Mouse (Mus musculus) bone marrow macrophage, adult 2 months (primary cell): ENCODE data around the gene St7.

Source experiments
- CTCF ChIP-seq: IDR thresholded peaks from 2 replicates; pipeline ENCODE4 v1.5.1; 2012; ENCODE audit warnings: low read depth, mild to moderate bottlenecking, low read length, moderate library complexity
- POLR2A ChIP-seq: IDR thresholded peaks from 2 replicates; pipeline ENCODE4 v1.6.1; 2012; ENCODE audit warnings: mild to moderate bottlenecking, low read depth, low read length, borderline replicate concordance

- TF ChIP-seq POLR2A: no peak
- no peak for TF ChIP-seq CTCF
Observed at GRCm38 (mm10) chr6:17835693-17836092, 143.0 kb downstream of the St7 start.
